Mouse (Mus musculus): ENCODE results near the gene Trf.

DNA sequence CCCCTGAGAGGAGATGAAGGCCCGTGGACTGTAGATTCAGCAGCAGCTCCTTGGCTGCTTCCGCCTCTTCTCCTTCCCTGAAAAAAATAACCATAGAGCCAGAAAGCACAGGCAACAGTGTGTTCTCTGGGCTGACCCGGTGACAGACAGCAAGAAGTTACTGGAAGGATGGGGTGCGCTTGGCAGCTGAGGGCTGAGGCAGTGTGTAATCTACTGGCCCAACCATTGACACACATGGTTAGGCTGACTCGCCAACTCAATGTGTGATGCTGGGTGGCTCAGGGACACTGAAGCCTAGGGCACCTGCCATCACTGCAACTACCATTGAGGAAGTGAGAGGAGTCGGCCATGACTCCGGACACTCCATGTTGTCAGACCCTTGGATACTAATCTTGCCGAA lies 48.4 kb downstream of the Trf start:
- TF ChIP-seq CTCF (conservative IDR thresholded peaks at IDR 0.05; ENCODE audit: low read length) (no peak), NANOG (IDR thresholded peaks at IDR 0.05; ENCODE audit: borderline replicate concordance, low read length) (no peak)
